8 mouse cellular contexts compared by ENCODE assay signal in genomic region chr2:11375092-11375491, GRCm38 (mm10).
DNase-seq lines count a peak whose midpoint lies in the region; ATAC-seq and TF ChIP-seq lines count a peak whose summit lies in the region.

No protein-coding gene starts in this region.

- H3K9me3 ChIP-seq in forebrain, postnatal 0 days (ENCODE audit: low read length) = no peaks in the 10 kb centered on the region
- H3K9me3 ChIP-seq in forebrain, embryonic 12.5 days = no peaks in the 10 kb centered on the region
- H3K9me3 ChIP-seq in G1E (replicated peaks) = no peaks in the 10 kb centered on the region
- no peaks in the 10 kb centered on the region for H3K9me3 ChIP-seq in lung, embryonic 15.5 days

- H3K27me3 ChIP-seq in forebrain, postnatal 0 days (ENCODE audit: insufficient read depth, low read length) = no peaks in the 10 kb centered on the region
- no peaks in the 10 kb centered on the region for H3K27me3 ChIP-seq in forebrain, embryonic 12.5 days
- no peaks in the 10 kb centered on the region for H3K27me3 ChIP-seq in G1E (ENCODE audit: insufficient read depth, low read length)
- H3K27me3 ChIP-seq in lung, embryonic 15.5 days = no peaks in the 10 kb centered on the region
- no peaks in the 10 kb centered on the region for H3K27me3 ChIP-seq in splenic B cell, adult 2 months (ENCODE audit: control insufficient read depth, insufficient read depth, low read length, poor library complexity, severe bottlenecking)

- DNase-seq in forebrain, postnatal 0 days = no peak
- DNase-seq in G1E (ENCODE audit: low spot score) = no peak
- DNase-seq in heart, adult 8-10 months (ENCODE audit: low spot score) = peak; percentile 47
- DNase-seq in splenic B cell, adult 2 months (ENCODE audit: low read depth, low spot score) = peak; percentile 88
- no peak for DNase-seq in embryo, embryonic 11 days
- DNase-seq in embryo, embryonic 10 days (ENCODE audit: low spot score) = no peak

- 66% methylated on average over 6 of the region's 6 CpGs for WGBS in forebrain, postnatal 0 days
- WGBS in forebrain, embryonic 12.5 days = 67% methylated on average over 6 of the region's 6 CpGs
- 40% methylated on average over 6 of the region's 6 CpGs for WGBS in lung, embryonic 15.5 days

- no peak overlapping the region for H3K4me2 ChIP-seq in forebrain, postnatal 0 days (ENCODE audit: low read depth)
- H3K4me2 ChIP-seq in forebrain, embryonic 12.5 days = no peak overlapping the region
- no peak overlapping the region for H3K4me2 ChIP-seq in lung, embryonic 15.5 days

- no peak overlapping the region for H3K9ac ChIP-seq in forebrain, postnatal 0 days
- H3K9ac ChIP-seq in forebrain, embryonic 12.5 days = no peak overlapping the region
- no peak overlapping the region for H3K9ac ChIP-seq in lung, embryonic 15.5 days

- peak; percentile 38; the same call in 1 of the 2 replicates for ATAC-seq in forebrain, postnatal 0 days
- ATAC-seq in forebrain, embryonic 12.5 days (ENCODE audit: low FRiP score) = no peak
- peak; percentile 78 for ATAC-seq in G1E (ENCODE audit: extremely low read depth, insufficient number of reproducible peaks, low FRiP score, poor library complexity, severe bottlenecking)
- ATAC-seq in lung, embryonic 15.5 days (ENCODE audit: borderline replicate concordance, extremely low read depth, low FRiP score, low TSS enrichment) = no peak; the same call in 1 of the 2 replicates

- no peaks in the 10 kb centered on the region for H3K36me3 ChIP-seq in forebrain, postnatal 0 days (ENCODE audit: insufficient read depth)
- no peaks in the 10 kb centered on the region for H3K36me3 ChIP-seq in forebrain, embryonic 12.5 days (replicated peaks)
- H3K36me3 ChIP-seq in G1E (replicated peaks) = no peaks in the 10 kb centered on the region
- no peaks in the 10 kb centered on the region for H3K36me3 ChIP-seq in lung, embryonic 15.5 days
- H3K36me3 ChIP-seq in splenic B cell, adult 2 months (ENCODE audit: control insufficient read depth, insufficient read depth, low read length, poor library complexity, severe bottlenecking) = no peaks in the 10 kb centered on the region

- H3K27ac ChIP-seq in forebrain, postnatal 0 days (ENCODE audit: low read depth, low read length) = no peak overlapping the region
- no peak overlapping the region for H3K27ac ChIP-seq in forebrain, embryonic 12.5 days
- H3K27ac ChIP-seq in lung, embryonic 15.5 days = peak overlapping the region; percentile 59

- no peak overlapping the region for H3K4me3 ChIP-seq in forebrain, postnatal 0 days (ENCODE audit: low read depth, low read length)
- H3K4me3 ChIP-seq in forebrain, embryonic 12.5 days (replicated peaks) = no peak overlapping the region
- no peak overlapping the region for H3K4me3 ChIP-seq in G1E (ENCODE audit: low read depth, low read length)
- H3K4me3 ChIP-seq in lung, embryonic 15.5 days = no peak overlapping the region

- no peak for TF ChIP-seq CTCF in forebrain, postnatal 0 days (IDR thresholded peaks at IDR 0.05; ENCODE audit: low read depth)
- TF ChIP-seq CTCF in G1E (IDR thresholded peaks at IDR 0.05; ENCODE audit: low read depth, low read length) = no peak

- H3K4me1 ChIP-seq in forebrain, postnatal 0 days (ENCODE audit: insufficient read depth) = no peaks in the 10 kb centered on the region
- no peaks in the 10 kb centered on the region for H3K4me1 ChIP-seq in forebrain, embryonic 12.5 days
- no peaks in the 10 kb centered on the region for H3K4me1 ChIP-seq in G1E (ENCODE audit: insufficient read depth, low read depth, low read length)
- peaks cover 17% of the 10 kb centered on the region for H3K4me1 ChIP-seq in lung, embryonic 15.5 days

Comparison
In these comparisons a context has a peak if more than half of its experiments do, and no peak if none do; other contexts are left out.
1. ATAC-seq: peak in forebrain, postnatal 0 days (single experiment) and G1E (single experiment); none in forebrain, embryonic 12.5 days (single experiment) and lung, embryonic 15.5 days (single experiment).
2. DNase-seq: peak in heart, adult 8-10 months (single experiment) and splenic B cell, adult 2 months (single experiment); none in forebrain, postnatal 0 days (single experiment), G1E (single experiment), embryo, embryonic 11 days (single experiment) and embryo, embryonic 10 days (single experiment).